Mouse (Mus musculus) ovary, postnatal 10 days (tissue): ENCODE data around the gene Gzmc.
A peak's percentile ranks its signal among the peaks of the same experiment; 100 is the strongest.
"Not testable (repeated sequence)": the region's sequence is repeated elsewhere in the genome, so short reads cannot be mapped to it uniquely, and the experiment has no call there.

Source experiments
- DNase-seq: peaks from one replicate; pipeline ENCODE4 v3.0.0; 2022; ENCODE audit warnings: low spot score

Gzmc gene

DNA sequence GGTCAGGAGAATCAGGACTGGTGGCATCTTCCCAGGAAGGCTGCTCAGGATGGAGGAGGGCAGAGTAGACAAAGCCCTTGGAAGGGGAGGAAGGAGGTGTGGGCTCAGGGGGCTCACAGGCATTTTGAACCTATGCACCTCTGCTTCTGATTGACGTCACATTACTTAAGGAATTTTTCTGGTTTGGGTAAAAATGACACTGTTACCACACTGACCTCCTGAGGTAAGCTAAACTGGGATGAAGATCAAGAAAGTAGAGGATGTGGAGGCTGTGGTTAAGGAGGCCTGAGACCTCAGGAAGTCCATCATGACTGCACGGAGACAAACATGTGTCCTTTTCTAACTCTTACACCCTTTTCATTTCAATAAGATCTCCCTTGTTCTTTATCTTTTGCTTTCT lies at the start of gene Gzmc:
Gene Gzmc (minus strand): TSS at position 101 of the 400 bp plus-strand sequence.
- no peak for DNase-seq

GRCm38 (mm10) chr14:56283816-56284215 lies 49.4 kb upstream of the Gzmc start:
- no peak for DNase-seq

DNA sequence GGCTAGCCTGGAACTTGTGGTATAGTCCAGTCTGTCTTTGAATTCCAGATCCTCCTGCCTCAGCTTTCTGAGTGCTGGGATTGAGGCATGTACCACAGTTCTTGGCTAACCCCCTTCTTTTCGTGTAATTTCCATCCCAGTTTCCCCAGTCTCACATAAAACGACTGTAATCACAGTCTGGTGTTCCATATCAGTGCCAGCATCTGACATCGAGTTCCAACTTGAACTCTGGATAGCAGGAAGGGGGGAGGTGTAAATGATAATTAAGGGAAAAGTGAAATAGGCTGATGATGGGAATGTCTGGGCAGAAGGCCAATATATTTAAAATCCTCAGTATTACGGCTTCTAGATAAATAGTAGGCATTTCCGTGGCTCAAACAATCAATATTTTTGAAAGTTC lies 46.6 kb upstream of the Gzmc start:
- DNase-seq, result no peak

DNA sequence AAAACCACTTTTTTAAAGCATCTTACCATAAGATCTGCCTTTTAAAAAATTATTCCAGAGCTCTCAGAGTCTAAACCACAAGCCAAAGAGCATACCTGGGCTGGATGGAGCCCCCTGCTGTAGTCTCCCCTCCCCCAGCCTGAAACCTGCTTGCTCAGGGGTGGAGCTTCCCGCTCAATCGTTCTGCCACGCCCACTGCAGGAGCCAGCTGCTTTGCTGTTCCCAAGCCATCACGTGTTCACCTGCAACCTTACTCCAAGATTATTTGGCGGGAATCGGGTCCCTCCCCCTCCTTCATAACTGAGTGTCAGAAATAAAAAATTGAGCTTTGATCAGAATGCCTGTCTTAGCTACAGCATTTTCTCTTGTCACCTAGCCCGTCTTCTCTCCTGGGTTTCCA lies 44.2 kb upstream of the Gzmc start:
- DNase-seq, result not testable (repeated sequence)

DNA sequence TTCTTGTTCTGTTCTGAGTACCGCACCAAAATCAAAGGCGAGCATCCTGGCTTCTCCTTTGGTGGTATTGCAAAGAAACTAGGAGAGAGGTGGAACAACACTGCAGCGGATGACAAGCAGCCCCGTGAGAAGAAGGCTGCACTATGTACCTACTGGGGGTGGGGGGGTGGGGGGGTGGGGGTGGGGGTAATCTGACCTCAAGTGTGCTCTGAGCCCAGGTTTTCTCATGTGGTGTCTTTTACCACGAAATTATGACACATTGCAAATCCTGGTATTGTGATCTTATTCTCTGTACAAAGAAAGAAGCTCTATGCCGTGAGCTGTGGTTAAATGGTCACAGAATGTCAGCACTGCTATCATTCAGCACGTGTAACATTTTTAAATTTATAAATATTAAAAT lies 41.6 kb upstream of the Gzmc start:
- DNase-seq, result not testable (repeated sequence)

DNA sequence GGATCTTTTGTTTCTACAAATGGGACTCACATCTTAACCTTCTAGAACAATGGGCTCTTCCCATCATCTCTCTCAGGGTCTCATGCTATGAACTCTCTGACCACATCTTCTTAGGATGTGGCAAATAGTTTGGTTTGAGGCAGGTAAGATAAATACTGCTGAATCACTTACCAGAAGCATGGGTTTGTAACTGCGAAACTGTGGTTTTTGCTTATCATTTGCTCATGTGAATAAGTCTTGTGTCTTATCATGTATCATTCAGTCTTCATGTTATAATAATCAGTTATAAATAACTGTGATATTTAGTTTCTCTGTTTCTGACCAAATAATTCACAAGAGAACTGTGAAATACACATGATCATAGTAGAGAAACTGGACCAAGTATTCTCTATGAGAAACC lies 31.7 kb upstream of the Gzmc start:
- no peak for DNase-seq

DNA sequence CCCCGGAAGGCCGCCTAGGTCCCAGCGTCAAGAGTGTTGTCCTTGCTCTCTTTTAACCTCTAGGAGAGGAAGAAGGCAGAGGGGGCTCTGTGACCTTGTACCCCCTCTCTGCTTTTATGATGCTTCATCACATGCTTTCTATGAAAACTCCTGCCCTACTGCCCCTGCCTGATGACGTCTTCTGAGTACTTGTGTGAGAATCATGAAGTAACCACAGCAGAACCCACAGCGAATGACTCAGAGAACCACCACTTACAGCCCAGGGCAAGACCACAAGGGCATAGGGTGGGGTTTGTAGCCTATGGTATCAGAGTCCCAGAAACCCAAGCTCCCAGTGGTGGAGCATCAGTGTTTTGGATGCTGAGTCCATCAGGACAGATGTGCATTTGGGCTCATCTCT lies 27.7 kb upstream of the Gzmc start, which contains the start of gene Gzmb:
Gene Gzmb (minus strand): TSS at position 108 of the 400 bp plus-strand sequence.
- DNase-seq, result no peak

GRCm38 (mm10) chr14:56240409-56240808 lies 6.0 kb upstream of the Gzmc start:
- no peak for DNase-seq

DNA sequence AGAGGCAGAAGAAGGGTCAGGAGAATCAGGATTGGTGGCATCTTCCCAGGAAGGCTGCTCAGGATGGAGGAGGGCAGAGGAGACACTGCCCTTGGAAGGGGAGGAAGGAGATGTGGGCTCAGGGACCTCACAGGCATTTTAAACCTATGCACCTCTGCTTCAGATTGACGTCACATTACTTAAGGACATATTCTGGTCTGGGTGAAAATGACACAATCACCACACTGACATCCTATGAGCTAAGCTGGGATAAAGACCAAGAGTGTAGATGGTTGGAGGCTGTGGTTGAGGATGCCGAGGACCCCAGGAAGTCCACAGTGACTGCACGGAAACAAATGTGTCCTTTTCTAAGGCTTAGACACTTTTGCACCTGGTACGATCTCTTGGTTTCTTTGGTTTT lies 23.1 kb downstream of the Gzmc start, which contains the start of gene Gzmf:
Gene Gzmf (minus strand): TSS at position 101 of the 400 bp plus-strand sequence.
- no peak for DNase-seq

GRCm38 (mm10) chr14:56205613-56206012 lies 28.8 kb downstream of the Gzmc start:
- DNase-seq, result no peak

- DNase-seq, result not testable (repeated sequence)
Measured at GRCm38 (mm10) chr14:56205021-56205420, 29.4 kb downstream of the Gzmc start.

DNA sequence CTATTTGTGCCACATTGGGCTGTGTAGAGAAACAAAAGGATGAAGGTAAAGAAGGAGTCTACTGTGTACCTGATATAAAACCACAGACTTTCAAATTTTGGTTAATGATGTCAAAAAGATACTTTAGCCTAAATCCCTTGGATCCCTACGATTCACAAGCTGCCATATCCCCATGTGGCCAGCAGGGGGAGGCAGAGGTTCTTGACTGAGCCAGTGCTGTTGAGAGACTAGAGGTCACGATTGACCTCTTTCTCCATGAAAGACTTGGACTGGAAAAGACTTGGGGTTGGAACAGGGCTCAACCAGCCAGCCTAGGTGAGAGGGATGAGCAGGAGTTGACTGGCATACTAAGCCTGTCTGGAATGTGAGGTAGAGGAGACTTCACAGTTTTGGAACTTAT lies 30.5 kb downstream of the Gzmc start:
- DNase-seq, result peak; percentile 31

DNA sequence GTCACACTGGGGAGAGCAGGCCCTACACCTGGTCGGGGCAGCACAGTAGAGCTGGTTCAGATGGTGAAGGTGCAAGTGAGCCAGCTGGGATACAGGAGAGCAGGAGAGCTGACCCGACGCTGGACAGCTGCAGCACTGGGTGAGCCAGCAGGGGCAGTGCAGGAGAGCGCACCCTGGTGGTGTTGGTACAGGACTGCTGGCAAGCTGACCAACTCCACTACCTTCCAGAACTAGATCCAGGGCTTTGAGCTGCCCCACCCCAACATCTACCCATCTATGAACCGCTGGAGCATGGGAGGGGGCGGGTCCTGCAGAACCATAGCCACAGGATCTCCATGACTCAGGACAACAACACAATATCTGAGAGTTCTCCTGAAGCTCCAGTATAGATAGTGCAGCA lies 47.5 kb downstream of the Gzmc start:
- DNase-seq, result no peak

DNA sequence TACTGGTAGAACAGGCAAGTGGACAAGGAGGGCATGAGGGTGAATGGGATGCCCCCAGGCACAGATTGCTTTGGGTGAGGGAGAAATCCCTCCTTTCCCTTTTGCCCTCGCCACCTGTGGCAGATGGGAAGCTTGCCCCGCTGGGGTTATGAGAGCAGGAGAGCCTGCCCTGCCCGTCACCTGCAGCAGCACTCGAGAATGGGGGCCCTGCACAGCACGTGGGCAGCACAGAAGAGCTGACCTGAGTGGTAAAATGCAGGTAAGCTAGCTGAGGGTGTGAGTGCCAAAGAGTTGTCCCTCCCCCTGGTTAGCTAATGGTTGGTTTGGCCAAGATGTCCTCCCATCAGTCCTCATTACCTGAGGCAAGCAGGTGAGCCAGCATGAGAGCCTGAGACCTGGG lies 47.9 kb downstream of the Gzmc start:
- DNase-seq, result no peak
